Mouse (Mus musculus) MEL (cell line): ENCODE data around the gene Rcc1. TPM values are rescaled to one million over a fixed set of nuclear protein-coding genes. Genes with fewer than 3 reads are reported as not detected.

Experiments
- DNase-seq: peaks from one replicate; pipeline ENCODE4 v3.0.0; 2011; ENCODE audit warnings: low read depth, low spot score
- H3K27ac ChIP-seq: 2 replicates; pipeline ENCODE4 v1.5.1; 2012; ENCODE audit warnings: low read depth, mild to moderate bottlenecking, control low read depth, low read length, moderate library complexity; ENCODE audit not compliant: control insufficient read depth
- H3K27me3 ChIP-seq, 2 experiments: fragments of 150-350 bp in 1 of 2; sonication (generic) in 1 of 2; 2 replicates each; pipeline ENCODE4 v1.6.1; 2012; ENCODE audit warnings: low read length in 2 of 2, mild to moderate bottlenecking in 2 of 2, improper control_type of control experiment in 1 of 2, moderate library complexity in 1 of 2; ENCODE audit not compliant: insufficient read depth in 2 of 2, control insufficient read depth in 1 of 2
- H3K36me3 ChIP-seq, 2 experiments: 2 replicates each; pipeline ENCODE4 v1.6.1; 2012 to 2014; ENCODE audit warnings: low read length in 2 of 2, improper control_type of control experiment in 1 of 2, inconsistent platforms in 1 of 2, mild to moderate bottlenecking in 1 of 2; ENCODE audit not compliant: insufficient read depth in 2 of 2, control insufficient read depth in 1 of 2
- H3K4me1 ChIP-seq, 2 experiments: fragments of 150-350 bp in 1 of 2; sonication (generic) in 1 of 2; 2 replicates each; pipeline ENCODE4 v1.6.1; 2012; ENCODE audit warnings: low read length in 2 of 2, improper control_type of control experiment in 1 of 2, mild to moderate bottlenecking in 1 of 2; ENCODE audit not compliant: insufficient read depth in 2 of 2, control insufficient read depth in 1 of 2
- H3K4me3 ChIP-seq, 2 experiments: fragments of 150-350 bp in 1 of 2; sonication (generic) in 1 of 2; 2 replicates each; pipeline ENCODE4 v1.5.1; 2012; ENCODE audit warnings: low read depth in 2 of 2, low read length in 2 of 2, mild to moderate bottlenecking in 2 of 2, moderate library complexity in 2 of 2, control low read depth in 1 of 2, improper control_type of control experiment in 1 of 2; ENCODE audit not compliant: control insufficient read depth in 1 of 2, insufficient read depth in 1 of 2
- H3K79me2 ChIP-seq: 2 replicates; pipeline ENCODE4 v1.6.1; 2012; ENCODE audit warnings: mild to moderate bottlenecking, low read length, moderate library complexity; ENCODE audit not compliant: control insufficient read depth, poor library complexity, insufficient read depth
- H3K9ac ChIP-seq: 2 replicates; pipeline ENCODE4 v1.6.1; 2012; ENCODE audit warnings: low read depth, mild to moderate bottlenecking, control low read depth, low read length, moderate library complexity; ENCODE audit not compliant: control insufficient read depth, poor library complexity, severe bottlenecking
- H3K9me3 ChIP-seq: fragments of 150-350 bp; sonication (generic); replicated peaks from 2 replicates; pipeline ENCODE4 v1.6.1; 2012; ENCODE audit warnings: mild to moderate bottlenecking, low read length, improper control_type of control experiment, moderate library complexity; ENCODE audit not compliant: insufficient read depth
- EP300 ChIP-seq, 2 experiments: IDR thresholded peaks; 2 replicates each; pipeline ENCODE4 v1.6.1; 2011; ENCODE audit warnings: improper control_type of control experiment in 2 of 2, low read length in 2 of 2, low read depth in 1 of 2, mild to moderate bottlenecking in 1 of 2
- GABPA ChIP-seq: IDR thresholded peaks from 2 replicates; pipeline ENCODE4 v1.6.1; 2012; ENCODE audit warnings: low read depth, mild to moderate bottlenecking, inconsistent platforms, low read length, improper control_type of control experiment, moderate library complexity
- HCFC1 ChIP-seq: IDR thresholded peaks from 2 replicates; pipeline ENCODE4 v1.6.1; 2012; ENCODE audit warnings: low read depth, mild to moderate bottlenecking, inconsistent platforms, low read length, improper control_type of control experiment, moderate library complexity
- JUND ChIP-seq: IDR thresholded peaks from 2 replicates; pipeline ENCODE4 v1.6.1; 2011; ENCODE audit warnings: low read depth, mild to moderate bottlenecking, improper control_type of control experiment, low read length
- KAT2A ChIP-seq: conservative IDR thresholded peaks from 2 replicates; pipeline ENCODE4 v1.6.1; 2012; ENCODE audit warnings: low read depth, low read length, improper control_type of control experiment, inconsistent platforms
- MAFK ChIP-seq: IDR thresholded peaks from 2 replicates; pipeline ENCODE4 v1.6.1; 2011; ENCODE audit warnings: low read depth, mild to moderate bottlenecking, low read length, improper control_type of control experiment, borderline replicate concordance
- NELFE ChIP-seq: IDR thresholded peaks from 2 replicates; pipeline ENCODE4 v1.6.1; 2011; ENCODE audit warnings: low read depth, low read length, improper control_type of control experiment
- POLR2AphosphoS2 ChIP-seq: IDR thresholded peaks from 2 replicates; pipeline ENCODE4 v1.6.1; 2011; ENCODE audit warnings: low read length, improper control_type of control experiment
- POLR2AphosphoS5 ChIP-seq: IDR thresholded peaks from 2 replicates; pipeline ENCODE4 v1.6.1; 2012; ENCODE audit warnings: low read depth, borderline replicate concordance, mild to moderate bottlenecking, inconsistent platforms, low read length, moderate library complexity, mixed read lengths
- RAD21 ChIP-seq: IDR thresholded peaks from 2 replicates; pipeline ENCODE4 v1.6.1; 2011; ENCODE audit warnings: mild to moderate bottlenecking, low read depth, low read length, improper control_type of control experiment
- TCF12 ChIP-seq: IDR thresholded peaks from 2 replicates; pipeline ENCODE4 v1.6.1; 2014; ENCODE audit warnings: low read depth, mild to moderate bottlenecking, inconsistent platforms, low read length, improper control_type of control experiment, moderate library complexity
- UBTF ChIP-seq: IDR thresholded peaks from 2 replicates; pipeline ENCODE4 v1.6.1; 2012; ENCODE audit warnings: low read depth, mild to moderate bottlenecking, inconsistent platforms, low read length, improper control_type of control experiment, moderate library complexity, borderline replicate concordance; ENCODE audit not compliant: insufficient read depth
- ZKSCAN1 ChIP-seq: IDR thresholded peaks from 2 replicates; pipeline ENCODE4 v1.6.1; 2012; ENCODE audit warnings: low read depth, mild to moderate bottlenecking, inconsistent platforms, low read length, improper control_type of control experiment, moderate library complexity
- ZNF384 ChIP-seq: IDR thresholded peaks from 2 replicates; pipeline ENCODE4 v1.6.1; 2012; ENCODE audit warnings: low read depth, mild to moderate bottlenecking, inconsistent platforms, low read length, improper control_type of control experiment
- polyA plus RNA-seq, 2 experiments: library from polyadenylated mRNA; stranded (reverse) in 1 of 2; unstranded in 1 of 2; fragments of >175 nt in 1 of 2; fragments of >200 nt in 1 of 2; gene quantifications; 2 replicates each; pipeline versions ENCODE4 v1.2.1 to v1.2.4; 2012; ENCODE audit warnings: low replicate concordance in 2 of 2, low read depth in 1 of 2; ENCODE audit not compliant: insufficient read length in 2 of 2, insufficient read depth in 1 of 2, missing spikeins in 1 of 2
- total RNA-seq: library from RNA; depleted of rRNA; stranded (reverse); fragments of 300-350 nt; gene quantifications from 2 replicates; pipeline ENCODE4 v1.2.3, GENCODE M21; 2012

Rcc1 gene
- total and polyA plus RNA-seq, 3 experiments: 83.6 to 186 (median 147) TPM

DNA sequence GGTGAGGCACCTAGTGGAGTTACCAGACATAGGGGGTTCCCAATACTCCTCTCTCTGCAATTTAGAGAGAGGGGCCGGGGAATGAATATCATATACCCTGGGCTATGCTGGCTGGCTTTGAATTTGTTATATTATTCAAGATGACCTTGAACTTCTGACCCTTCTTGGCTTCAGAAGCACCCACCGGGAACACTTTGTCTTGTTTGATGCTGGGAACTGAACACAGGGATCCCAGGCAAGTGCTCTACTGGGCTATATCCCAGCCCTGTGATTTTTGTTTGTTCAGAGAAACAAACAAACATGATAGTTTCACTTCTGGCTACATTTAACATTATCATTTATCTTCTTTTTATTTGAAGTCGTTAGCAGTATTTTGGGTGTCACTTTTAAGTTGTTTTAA is 2.0 kb upstream of the Rcc1 start:
- H3K9ac ChIP-seq: no peak overlapping the region
- H3K36me3 ChIP-seq: peaks cover 3 to 12% of the 10 kb centered on the region in 2 experiments; a peak in 3 of 4 replicates
- H3K79me2 ChIP-seq: peaks cover 27% of the 10 kb centered on the region
- H3K9me3 ChIP-seq: no peaks in the 10 kb centered on the region
- TF ChIP-seq HCFC1: no peak
- no peak for TF ChIP-seq MAFK
- H3K4me1 ChIP-seq: peaks cover 0 to 9% of the 10 kb centered on the region in 2 experiments; a peak in 2 of 4 replicates
- H3K27me3 ChIP-seq: no peaks in the 10 kb centered on the region
- no peak overlapping the region for H3K4me3 ChIP-seq
- DNase-seq: no peak
- H3K27ac ChIP-seq: no peak overlapping the region

DNA sequence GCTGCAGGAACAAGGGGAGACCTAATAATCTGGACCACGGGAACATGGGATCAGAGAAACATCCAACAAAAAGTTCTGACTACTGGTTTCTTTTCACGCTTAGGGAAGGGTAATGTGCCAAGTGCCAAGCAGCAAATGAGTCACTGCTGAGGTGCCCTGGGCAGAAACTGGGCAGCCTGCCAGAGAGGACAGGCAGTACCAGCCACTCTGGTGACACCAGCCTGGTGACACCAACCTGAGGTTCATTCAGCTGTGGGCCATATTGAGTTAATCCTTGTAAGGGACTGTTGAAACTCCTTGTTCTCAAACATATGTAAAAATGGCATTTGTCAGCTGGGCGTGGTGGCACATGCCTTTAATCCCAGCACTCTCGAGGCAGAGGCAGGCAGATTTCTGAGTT is 1.2 kb upstream of the Rcc1 start:
- Histone ChIP-seq H3K9me3 (no peaks in the 10 kb centered on the region), H3K9ac (peak overlapping the region; percentile 97; the same call in 1 of the 2 replicates), H3K27ac (no peak overlapping the region; the same call in 1 of the 2 replicates), H3K4me1 (peaks cover 0 to 9% of the 10 kb centered on the region in 2 experiments; a peak in 2 of 4 replicates), H3K27me3 (no peaks in the 10 kb centered on the region), H3K4me3 (no peak overlapping the region), H3K79me2 (peaks cover 27% of the 10 kb centered on the region), H3K36me3 (peaks cover 3 to 12% of the 10 kb centered on the region in 2 experiments; a peak in 3 of 4 replicates)
- no peak for TF ChIP-seq GABPA
- no peak for TF ChIP-seq UBTF
- no peak for TF ChIP-seq RAD21
- no peak for TF ChIP-seq POLR2AphosphoS2
- TF ChIP-seq MAFK: no peak
- TF ChIP-seq TCF12: no peak
- TF ChIP-seq ZKSCAN1: no peak
- TF ChIP-seq JUND: no peak
- TF ChIP-seq ZNF384: no peak
- no peak for TF ChIP-seq KAT2A
- peak; percentile 35 for DNase-seq

DNA sequence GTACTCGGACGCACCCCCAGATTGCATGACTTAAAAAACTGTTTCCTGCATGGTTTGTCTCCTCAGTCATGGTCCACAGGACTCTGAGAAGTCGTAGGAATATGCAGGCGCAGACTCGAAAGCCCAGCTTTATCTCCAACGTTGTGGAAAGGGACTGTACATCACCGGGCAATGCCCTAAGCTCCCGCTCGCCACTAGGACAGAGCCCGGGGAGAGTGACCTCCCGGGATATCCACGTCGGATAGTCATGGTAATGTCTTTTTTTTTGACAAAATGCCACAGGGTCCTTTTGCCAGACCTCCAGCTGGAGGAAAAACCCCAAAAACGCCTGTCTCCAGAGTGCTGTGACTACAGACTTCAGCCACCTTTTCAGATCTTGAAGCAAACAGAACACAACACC is 666 bp downstream of the Rcc1 start:
- H3K27ac ChIP-seq: peak overlapping the region; percentile 90
- TF ChIP-seq POLR2AphosphoS5 (no peak), EP300 (IDR thresholded peaks at IDR 0.05; ENCODE audit: low read depth in 1 of 2, low read length in 2 of 2) (no peak), NELFE (no peak)
- TF ChIP-seq, all 39 proteins: peak for 0
- Histone ChIP-seq H3K9ac (peak overlapping the region; percentile 97), H3K27me3 (no peaks in the 10 kb centered on the region), H3K4me1 (peaks cover 0 to 9% of the 10 kb centered on the region in 2 experiments; a peak in 2 of 4 replicates), H3K79me2 (peaks cover 27% of the 10 kb centered on the region), H3K4me3 (peak overlapping the region; percentile 72 to 81), H3K9me3 (no peaks in the 10 kb centered on the region), H3K36me3 (peaks cover 3 to 12% of the 10 kb centered on the region in 2 experiments; a peak in 3 of 4 replicates)
- DNase-seq: no peak
